Mouse (Mus musculus): Measurements from ENCODE around the gene Prkn. TPM values are rescaled to one million over a fixed set of nuclear protein-coding genes. Genes with fewer than 3 reads are reported as not detected.

Gene Prkn
- total and polyA plus RNA-seq, 3 experiments: 0.39 to 0.50 TPM; not detected in 1

GRCm38 (mm10) chr17:11888806-11889205, 1048.6 kb downstream of the Prkn start:
- Histone ChIP-seq H3K9ac (ENCODE audit: control insufficient read depth, low read depth, low read length, poor library complexity, severe bottlenecking) (no peak overlapping the region), H3K36me3 (ENCODE audit: control insufficient read depth in 1 of 2, insufficient read depth in 2 of 2, low read length in 2 of 2) (no peaks in the 10 kb centered on the region), H3K4me1 (ENCODE audit: control insufficient read depth in 1 of 2, insufficient read depth in 2 of 2, low read length in 2 of 2) (no peaks in the 10 kb centered on the region), H3K27ac (ENCODE audit: control insufficient read depth, low read depth, low read length) (no peak overlapping the region), H3K27me3 (ENCODE audit: control insufficient read depth in 1 of 2, insufficient read depth in 2 of 2, low read length in 2 of 2) (no peaks in the 10 kb centered on the region), H3K9me3 (replicated peaks; ENCODE audit: insufficient read depth, low read length) (no peaks in the 10 kb centered on the region), H3K4me3 (ENCODE audit: control insufficient read depth in 1 of 2, insufficient read depth in 1 of 2, low read depth in 2 of 2, low read length in 2 of 2) (no peak overlapping the region), H3K79me2 (ENCODE audit: control insufficient read depth, insufficient read depth, low read length, poor library complexity) (no peaks in the 10 kb centered on the region)
- TF ChIP-seq MAZ (IDR thresholded peaks at IDR 0.05; ENCODE audit: low read depth, low read length): no peak
- no peak for TF ChIP-seq CHD2 (IDR thresholded peaks at IDR 0.05; ENCODE audit: low read length)
- no peak for TF ChIP-seq MAX (IDR thresholded peaks at IDR 0.05; ENCODE audit: low read length)
- TF ChIP-seq MEF2A (IDR thresholded peaks at IDR 0.05; ENCODE audit: extremely low read depth, insufficient replicate concordance, low read depth, low read length, poor library complexity, severe bottlenecking): no peak
- no peak for TF ChIP-seq ZKSCAN1 (IDR thresholded peaks at IDR 0.05; ENCODE audit: low read depth, low read length)
- DNase-seq (ENCODE audit: low read depth, low spot score): no peak

GRCm38 (mm10) chr17:11900300-11900699, 1060.1 kb downstream of the Prkn start:
- Histone ChIP-seq H3K9me3 (replicated peaks; ENCODE audit: insufficient read depth, low read length) (no peaks in the 10 kb centered on the region), H3K4me3 (ENCODE audit: control insufficient read depth in 1 of 2, insufficient read depth in 1 of 2, low read depth in 2 of 2, low read length in 2 of 2) (no peak overlapping the region), H3K9ac (ENCODE audit: control insufficient read depth, low read depth, low read length, poor library complexity, severe bottlenecking) (no peak overlapping the region), H3K36me3 (ENCODE audit: control insufficient read depth in 1 of 2, insufficient read depth in 2 of 2, low read length in 2 of 2) (no peaks in the 10 kb centered on the region), H3K79me2 (ENCODE audit: control insufficient read depth, insufficient read depth, low read length, poor library complexity) (no peaks in the 10 kb centered on the region), H3K4me1 (ENCODE audit: control insufficient read depth in 1 of 2, insufficient read depth in 2 of 2, low read length in 2 of 2) (no peaks in the 10 kb centered on the region), H3K27ac (ENCODE audit: control insufficient read depth, low read depth, low read length) (no peak overlapping the region), H3K27me3 (ENCODE audit: control insufficient read depth in 1 of 2, insufficient read depth in 2 of 2, low read length in 2 of 2) (no peaks in the 10 kb centered on the region)
- no peak for DNase-seq (ENCODE audit: low read depth, low spot score)
- TF ChIP-seq GATA1 (IDR thresholded peaks at IDR 0.05; ENCODE audit: low read depth, low read length): no peak
- no peak for TF ChIP-seq RCOR1 (IDR thresholded peaks at IDR 0.05; ENCODE audit: low read depth, low read length)
- no peak for TF ChIP-seq HCFC1 (IDR thresholded peaks at IDR 0.05; ENCODE audit: low read depth, low read length)
- no peak for TF ChIP-seq BHLHE40 (IDR thresholded peaks at IDR 0.05; ENCODE audit: borderline replicate concordance, low read depth, low read length)
- no peak for TF ChIP-seq CTCF (IDR thresholded peaks at IDR 0.05 in 2 of 3, conservative IDR thresholded peaks at IDR 0.05 in 1 of 3; ENCODE audit: control insufficient read depth in 1 of 3, insufficient read depth in 1 of 3, low read depth in 2 of 3, low read length in 3 of 3, poor library complexity in 1 of 3, severe bottlenecking in 1 of 3)
- TF ChIP-seq POLR2AphosphoS2 (IDR thresholded peaks at IDR 0.05; ENCODE audit: low read length): no peak
- TF ChIP-seq MAX (IDR thresholded peaks at IDR 0.05; ENCODE audit: low read length): no peak
- TF ChIP-seq SMC3 (IDR thresholded peaks at IDR 0.05; ENCODE audit: low read depth, low read length): no peak
- TF ChIP-seq POLR2AphosphoS5 (IDR thresholded peaks at IDR 0.05; ENCODE audit: borderline replicate concordance, low read depth, low read length): no peak
- no peak for TF ChIP-seq MAFK (IDR thresholded peaks at IDR 0.05; ENCODE audit: borderline replicate concordance, low read depth, low read length)
- TF ChIP-seq RAD21 (IDR thresholded peaks at IDR 0.05; ENCODE audit: low read depth, low read length): no peak
- no peak for TF ChIP-seq NRF1 (IDR thresholded peaks at IDR 0.05; ENCODE audit: insufficient read depth, low read depth, low read length, poor library complexity, severe bottlenecking)
- TF ChIP-seq CHD1 (IDR thresholded peaks at IDR 0.05; ENCODE audit: low read depth, low read length): no peak
- no peak for TF ChIP-seq TAL1 (IDR thresholded peaks at IDR 0.05; ENCODE audit: low read length)
- no peak for TF ChIP-seq NELFE (IDR thresholded peaks at IDR 0.05; ENCODE audit: low read depth, low read length)
- no peak for TF ChIP-seq USF1 (IDR thresholded peaks at IDR 0.05; ENCODE audit: low read depth, low read length)
- TF ChIP-seq USF2 (IDR thresholded peaks at IDR 0.05; ENCODE audit: borderline replicate concordance in 1 of 2, insufficient read depth in 1 of 2, low read depth in 1 of 2, low read length in 2 of 2): no peak
- TF ChIP-seq POLR2A (IDR thresholded peaks at IDR 0.05; ENCODE audit: control insufficient read depth in 1 of 2, insufficient read depth in 1 of 2, low read depth in 1 of 2, low read length in 2 of 2, poor library complexity in 1 of 2): no peak
- TF ChIP-seq E2F4 (IDR thresholded peaks at IDR 0.05; ENCODE audit: borderline replicate concordance, low read depth, low read length): no peak

Measured in MEL (cell line).